Mouse (Mus musculus) ES-E14 (cell line): Measurements from ENCODE around the gene Eif3j1. TPM values are rescaled to one million over a fixed set of nuclear protein-coding genes. Genes with fewer than 3 reads are reported as not detected.

Source experiments
- DNase-seq: peaks from one replicate; pipeline ENCODE4 v3.0.0-alpha.2; 2013; ENCODE audit warnings: low read depth, low spot score
- H3K27ac ChIP-seq: 2 replicates; pipeline ENCODE4 v1.5.1; 2012; ENCODE audit warnings: low read depth, mild to moderate bottlenecking, low read length, moderate library complexity, mixed read lengths; ENCODE audit not compliant: poor library complexity, insufficient read depth, severe bottlenecking
- H3K36me3 ChIP-seq: 2 replicates; pipeline ENCODE4 v1.6.1; 2012; ENCODE audit warnings: mild to moderate bottlenecking, low read length, moderate library complexity, mixed read lengths; ENCODE audit not compliant: control insufficient read depth, poor library complexity, insufficient read depth, severe bottlenecking
- H3K4me1 ChIP-seq, 2 experiments: fragments of 150-350 bp in 1 of 2; sonication (generic) in 1 of 2; 2 replicates each; pipeline ENCODE4 v1.6.1; 2012; ENCODE audit warnings: low read length in 2 of 2, mild to moderate bottlenecking in 1 of 2, mixed read lengths in 1 of 2; ENCODE audit not compliant: control insufficient read depth in 2 of 2, insufficient read depth in 2 of 2, poor library complexity in 1 of 2
- H3K4me3 ChIP-seq, 2 experiments: fragments of 150-350 bp in 1 of 2; sonication (generic) in 1 of 2; 2 replicates each; pipeline ENCODE4 v1.5.1; 2012; ENCODE audit warnings: low read length in 2 of 2, low read depth in 1 of 2, mild to moderate bottlenecking in 1 of 2, mixed read lengths in 1 of 2; ENCODE audit not compliant: insufficient read depth in 1 of 2, poor library complexity in 1 of 2, severe bottlenecking in 1 of 2
- H3K9ac ChIP-seq: 2 replicates; pipeline ENCODE4 v1.6.1; 2012; ENCODE audit warnings: low read depth, mild to moderate bottlenecking, low read length, mixed read lengths; ENCODE audit not compliant: poor library complexity, insufficient read depth, severe bottlenecking
- H3K9me3 ChIP-seq: fragments of 150-350 bp; sonication (generic); 2 replicates; pipeline ENCODE4 v1.6.1; 2012; ENCODE audit warnings: low read depth, mild to moderate bottlenecking, low read length; ENCODE audit not compliant: control insufficient read depth, insufficient read depth
- CHD2 ChIP-seq: IDR thresholded peaks from 2 replicates; pipeline ENCODE4 v1.6.1; 2014; ENCODE audit warnings: mild to moderate bottlenecking, low read depth, low read length, inconsistent platforms
- HCFC1 ChIP-seq: IDR thresholded peaks from 2 replicates; pipeline ENCODE4 v1.6.1; 2012; ENCODE audit warnings: low read length, inconsistent platforms, borderline replicate concordance; ENCODE audit not compliant: insufficient read depth
- MAFK ChIP-seq: IDR thresholded peaks from 2 replicates; pipeline ENCODE4 v1.6.1; 2014; ENCODE audit warnings: mild to moderate bottlenecking, low read depth, low read length, inconsistent platforms; ENCODE audit not compliant: insufficient read depth
- ZC3H11A ChIP-seq: IDR thresholded peaks from 2 replicates; pipeline ENCODE4 v1.6.1; 2012; ENCODE audit warnings: low read depth, mild to moderate bottlenecking, inconsistent platforms, low read length, borderline replicate concordance
- ZNF384 ChIP-seq: IDR thresholded peaks from 2 replicates; pipeline ENCODE4 v1.6.1; 2012; ENCODE audit warnings: low read depth, low read length, inconsistent platforms
- in situ Hi-C, 2 experiments: fragments of 600-800 bp; cut with MboI; formaldehyde crosslinking; loops; one replicate each; pipeline ENCODE4 v1.15.1; 2025; ENCODE audit warnings: low sequenced_read_pairs in 2 of 2, inconsistent platforms in 1 of 2; ENCODE audit not compliant: unreplicated experiment in 2 of 2
- total RNA-seq: library from RNA; depleted of rRNA; stranded (reverse); fragments of 300-350 nt; gene quantifications from 2 replicates; pipeline ENCODE4 v1.2.3, GENCODE M21; 2012

Eif3j1 gene
- total RNA-seq, 1 experiment = 15.5 TPM

DNA sequence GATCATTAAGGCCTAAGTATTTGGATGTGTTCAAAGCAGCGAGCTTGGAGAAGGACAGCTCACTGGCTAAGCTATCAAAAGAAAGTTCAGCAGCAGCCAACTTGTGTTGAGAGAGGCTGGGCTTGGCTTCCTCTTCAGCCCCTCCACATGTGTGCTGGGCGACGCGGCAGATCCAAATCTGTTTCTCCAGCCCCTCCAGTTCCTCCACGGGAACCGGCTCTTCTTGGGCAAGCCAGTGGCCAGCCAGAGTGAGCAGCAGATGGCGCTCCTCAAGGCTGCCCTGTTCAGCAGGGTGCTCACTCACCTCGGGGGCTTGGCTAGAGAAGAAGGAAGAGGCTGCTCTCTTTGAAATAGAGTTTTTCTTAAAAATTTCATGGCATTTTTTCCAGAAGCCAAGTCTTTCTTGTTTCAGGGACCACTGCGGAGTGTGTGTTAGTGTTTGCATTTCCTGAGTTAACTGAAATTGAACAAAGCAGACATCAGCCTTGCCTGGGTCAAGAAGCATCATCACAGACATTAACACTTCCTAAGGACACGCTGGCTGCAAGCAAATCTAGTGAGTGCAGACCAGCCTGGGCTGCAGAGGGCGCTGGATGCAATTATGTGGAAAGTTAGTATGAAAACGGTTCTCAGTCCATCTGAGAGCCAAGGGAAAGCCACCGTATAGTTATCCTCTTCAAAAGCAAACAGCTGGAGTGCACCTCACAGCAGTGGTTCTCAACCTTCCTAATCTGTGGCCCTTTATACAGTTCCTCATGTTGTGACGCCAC is 37.0 kb downstream of the Eif3j1 start:
- in situ Hi-C loops = no loop called here
- Histone ChIP-seq H3K36me3 (peaks cover 20% of the 10 kb centered on the region; the same call in 1 of the 2 replicates), H3K9me3 (no peaks in the 10 kb centered on the region), H3K4me3 (no peak overlapping the region), H3K4me1 (no peaks in the 10 kb centered on the region), H3K9ac (no peak overlapping the region), H3K27ac (no peak overlapping the region)
- TF ChIP-seq ZC3H11A = no peak
- TF ChIP-seq ZNF384 = no peak
- no peak for TF ChIP-seq MAFK
- TF ChIP-seq HCFC1 = no peak
- peak; percentile 16 for DNase-seq

DNA sequence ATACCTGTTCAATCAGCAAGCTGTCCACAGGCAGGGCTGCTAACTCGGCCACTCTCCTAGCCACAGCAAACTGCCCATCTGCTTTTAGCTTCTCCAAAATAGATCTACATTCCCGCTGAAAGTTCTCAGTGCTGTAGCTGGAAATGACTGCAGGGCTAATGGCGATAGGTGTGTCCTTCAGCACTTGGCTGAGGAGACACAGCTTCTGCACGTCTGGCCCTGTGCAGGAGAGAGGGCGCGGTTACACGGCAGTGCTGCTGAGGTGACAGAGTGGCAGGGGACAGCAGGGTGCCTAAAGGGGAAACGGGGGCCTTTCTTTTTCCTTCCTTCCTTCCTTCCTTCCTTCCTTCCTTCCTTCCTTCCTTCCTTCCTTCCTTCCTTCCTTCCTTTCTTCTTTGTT is 37.9 kb downstream of the Eif3j1 start:
- in situ Hi-C loops = no loop called here
- no peak for DNase-seq
- TF ChIP-seq HCFC1 (no peak), MAFK (no peak), ZC3H11A (no peak), ZNF384 (no peak), CHD2 (no peak)
- Histone ChIP-seq H3K4me3 (no peak overlapping the region), H3K9ac (no peak overlapping the region), H3K36me3 (peaks cover 20% of the 10 kb centered on the region), H3K4me1 (no peaks in the 10 kb centered on the region), H3K27ac (no peak overlapping the region), H3K9me3 (no peaks in the 10 kb centered on the region)

DNA sequence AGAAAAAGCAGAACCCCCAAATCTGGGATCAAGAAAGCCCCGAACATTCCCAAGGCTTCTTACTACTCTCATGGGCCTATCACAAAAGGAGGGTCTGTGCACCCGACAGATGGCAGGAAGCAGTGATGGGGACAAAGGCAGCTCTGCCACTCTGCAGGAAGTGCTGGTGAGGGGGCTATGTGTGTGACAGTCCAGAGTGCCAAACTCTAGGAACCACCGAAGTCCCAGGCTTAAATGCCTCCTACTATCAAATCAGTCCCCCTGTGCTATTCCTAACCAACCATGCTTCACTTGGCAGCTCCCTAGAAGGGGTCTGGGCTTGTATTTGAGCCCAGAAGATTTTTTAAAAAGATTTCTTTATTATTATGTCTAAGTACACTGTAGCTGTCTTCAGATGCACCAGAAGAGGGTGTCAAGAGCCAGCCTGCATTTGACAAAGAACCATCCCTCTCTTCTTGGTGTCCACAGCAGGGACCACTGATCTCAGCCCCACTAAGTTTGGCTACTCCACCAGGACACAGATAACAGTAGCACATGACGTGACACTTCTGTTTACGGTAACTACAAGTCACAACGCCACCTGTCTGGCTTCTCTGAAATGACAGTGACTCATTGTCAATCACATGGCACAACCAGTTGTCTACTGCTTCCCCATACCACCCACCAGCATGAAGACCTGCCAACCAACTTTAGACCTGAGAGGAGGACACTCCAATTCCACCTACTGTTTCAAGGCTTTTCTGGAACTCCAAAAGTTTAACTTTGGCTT is 41.0 kb downstream of the Eif3j1 start:
- Histone ChIP-seq H3K4me3 (no peak overlapping the region), H3K9me3 (no peaks in the 10 kb centered on the region), H3K4me1 (no peaks in the 10 kb centered on the region), H3K9ac (no peak overlapping the region), H3K27ac (no peak overlapping the region), H3K36me3 (peaks cover 17% of the 10 kb centered on the region)
- no peak for DNase-seq
- no peak for TF ChIP-seq ZC3H11A
- no peak for TF ChIP-seq ZNF384
- no peak for TF ChIP-seq HCFC1
- in situ Hi-C loops = no loop called here

GRCm38 (mm10) chr2:122069922-122070321 is 41.6 kb downstream of the Eif3j1 start:
- peak; percentile 42 for DNase-seq
- in situ Hi-C loops = no loop called here
- H3K4me1 ChIP-seq = no peaks in the 10 kb centered on the region
- H3K36me3 ChIP-seq = peaks cover 17% of the 10 kb centered on the region
- H3K9ac ChIP-seq = no peak overlapping the region
- no peak overlapping the region for H3K4me3 ChIP-seq
- TF ChIP-seq HCFC1 = no peak
- TF ChIP-seq ZC3H11A = peak; percentile 66; the same call in 1 of the 2 replicates
- no peak overlapping the region for H3K27ac ChIP-seq
- H3K9me3 ChIP-seq = no peaks in the 10 kb centered on the region
